Mouse (Mus musculus) kidney, postnatal 0 days (tissue): Measurements from ENCODE around the gene Pcyox1. TPM values are rescaled to one million over a fixed set of nuclear protein-coding genes. Genes with fewer than 3 reads are reported as not detected.

Source experiments
- ATAC-seq: fragments of 200-750 bp; cut with Nextera tagmentation; replicated peaks from 2 replicates; pipeline ENCODE4 v1.8.0; 2017; ENCODE audit warnings: low read depth, moderate number of reproducible peaks, moderate TSS enrichment, moderate library complexity; ENCODE audit not compliant: low FRiP score
- DNase-seq: peaks from one replicate; pipeline ENCODE4 v3.0.0-alpha.2; 2016; ENCODE audit warnings: low spot score
- H3K27ac ChIP-seq: fragments of 300-500 bp; sonication (generic); 2 replicates; pipeline ENCODE4 v1.5.1; 2014; ENCODE audit warnings: mild to moderate bottlenecking
- H3K27me3 ChIP-seq: fragments of 300-500 bp; sonication (generic); 2 replicates; pipeline ENCODE4 v1.6.1; 2014; ENCODE audit warnings: low read length, mixed read lengths; ENCODE audit not compliant: insufficient read depth
- H3K36me3 ChIP-seq: fragments of 300-500 bp; sonication (generic); 2 replicates; pipeline ENCODE4 v1.6.1; 2014; ENCODE audit warnings: low read length, mixed read lengths; ENCODE audit not compliant: insufficient read depth
- H3K4me1 ChIP-seq: fragments of 300-500 bp; sonication (generic); replicated peaks from 2 replicates; pipeline ENCODE4 v1.6.1; 2014; ENCODE audit warnings: antibody characterized with exemption, low read length, mixed read lengths; ENCODE audit not compliant: insufficient read depth
- H3K4me2 ChIP-seq: fragments of 300-500 bp; sonication (generic); 2 replicates; pipeline ENCODE4 v1.6.1; 2014; ENCODE audit warnings: mild to moderate bottlenecking, low read length, moderate library complexity, mixed read lengths
- H3K4me3 ChIP-seq: fragments of 300-500 bp; sonication (generic); replicated peaks from 2 replicates; pipeline ENCODE4 v1.5.1; 2014; ENCODE audit warnings: low read depth, low read length
- H3K9ac ChIP-seq: fragments of 300-500 bp; sonication (generic); 2 replicates; pipeline ENCODE4 v1.6.1; 2014; ENCODE audit warnings: low read depth, low read length
- H3K9me3 ChIP-seq: fragments of 300-500 bp; sonication (generic); replicated peaks from 2 replicates; pipeline ENCODE4 v1.6.1; 2016; ENCODE audit warnings: low read length, inconsistent platforms, mixed read lengths
- CTCF ChIP-seq: IDR thresholded peaks from 2 replicates; pipeline ENCODE4 v1.5.1; 2016; ENCODE audit warnings: antibody characterized with exemption, low read depth, mild to moderate bottlenecking, moderate library complexity
- WGBS: fragments of 180-500 bp; shearing (Covaris S2); extraction: QIAGEN DNeasy Blood & Tissue Kit; methylation state at CpG from one replicate; pipeline ENCODE4 v1.1.7; 2014; 5-methylcytosine and 5-hydroxymethylcytosine counted together
- polyA plus RNA-seq: library from polyadenylated mRNA; unstranded; fragments of >200 nt; fragmentation: Nextera tagmentation; extraction: Ambion mirVana; gene quantifications from 2 replicates; pipeline ENCODE4 v1.2.1, GENCODE M21; 2015

The Pcyox1 gene
- polyA plus RNA-seq, 1 experiment from 2014 or later = 110 TPM

- DNase-seq = peak; percentile 99
- H3K4me1 ChIP-seq = peaks cover 3% of the 10 kb centered on the region; the same call in 1 of the 2 replicates
- no peaks in the 10 kb centered on the region for H3K27me3 ChIP-seq
- peak within 1 kb of the TSS; percentile 53 for H3K4me3 ChIP-seq
- peak; percentile 95 for ATAC-seq
- no peaks in the 10 kb centered on the region for H3K9me3 ChIP-seq
- peak within 1 kb of the TSS; percentile 62 for H3K9ac ChIP-seq
- H3K36me3 ChIP-seq = 0 out of 2 replicates have a peak, but pooled peaks cover 3% of the 10 kb centered on the region
- peak within 1 kb of the TSS; percentile 79 for H3K27ac ChIP-seq
- TF ChIP-seq CTCF = peak; percentile 96
- under 1% methylated on average over 74 of the region's 76 CpGs for WGBS
- peak within 1 kb of the TSS; percentile 99 for H3K4me2 ChIP-seq
Observed at GRCm38 (mm10) chr6:86365371-86366124, 31.4 kb downstream of the Pcyox1 start, which contains the start of gene Fam136a. Fam136a (plus strand) TSS chr6:86365646.

GRCm38 (mm10) chr6:86364442-86365141 lies 32.4 kb downstream of the Pcyox1 start:
- Histone ChIP-seq H3K4me1 (no peaks in the 10 kb centered on the region), H3K4me3 (peak overlapping the region; percentile 53), H3K9me3 (no peaks in the 10 kb centered on the region), H3K27me3 (no peaks in the 10 kb centered on the region), H3K27ac (no peak overlapping the region), H3K4me2 (peak overlapping the region; percentile 99), H3K9ac (peak overlapping the region; percentile 62), H3K36me3 (0 out of 2 replicates have a peak, but pooled peaks cover 3% of the 10 kb centered on the region)
- ATAC-seq (no peak), DNase-seq (peak; percentile 95)
- TF ChIP-seq CTCF = peak; percentile 98
- under 1% methylated on average over 17 of the region's 17 CpGs for WGBS

GRCm38 (mm10) chr6:86361373-86361772 lies 35.6 kb downstream of the Pcyox1 start:
- H3K4me2 ChIP-seq = no peak overlapping the region
- TF ChIP-seq CTCF = peak; percentile 18; the same call in 1 of the 2 replicates
- DNase-seq = no peak
- H3K9me3 ChIP-seq = no peaks in the 10 kb centered on the region
- H3K9ac ChIP-seq = no peak overlapping the region
- no peak for ATAC-seq
- H3K27me3 ChIP-seq = no peaks in the 10 kb centered on the region
- H3K27ac ChIP-seq = no peak overlapping the region
- WGBS = 87% methylated on average over 7 of the region's 7 CpGs
- no peak overlapping the region for H3K4me3 ChIP-seq
- no peaks in the 10 kb centered on the region for H3K4me1 ChIP-seq
- H3K36me3 ChIP-seq = no peaks in the 10 kb centered on the region

GRCm38 (mm10) chr6:86360691-86361090 lies 36.3 kb downstream of the Pcyox1 start:
- Histone ChIP-seq H3K4me1 (no peaks in the 10 kb centered on the region), H3K36me3 (no peaks in the 10 kb centered on the region), H3K4me2 (no peak overlapping the region), H3K4me3 (no peak overlapping the region), H3K27ac (no peak overlapping the region), H3K27me3 (no peaks in the 10 kb centered on the region), H3K9ac (no peak overlapping the region), H3K9me3 (no peaks in the 10 kb centered on the region)
- DNase-seq (no peak), ATAC-seq (no peak)
- WGBS = 46% methylated on average over 7 of the region's 7 CpGs
- TF ChIP-seq CTCF = no peak

- H3K27ac ChIP-seq = no peak overlapping the region
- H3K36me3 ChIP-seq = no peaks in the 10 kb centered on the region
- no peak overlapping the region for H3K9ac ChIP-seq
- WGBS = 52% methylated on average over 9 of the region's 9 CpGs
- no peaks in the 10 kb centered on the region for H3K4me1 ChIP-seq
- H3K27me3 ChIP-seq = no peaks in the 10 kb centered on the region
- H3K9me3 ChIP-seq = no peaks in the 10 kb centered on the region
- no peak for TF ChIP-seq CTCF
- no peak overlapping the region for H3K4me2 ChIP-seq
- no peak overlapping the region for H3K4me3 ChIP-seq
- ATAC-seq = no peak
- no peak for DNase-seq
Observed at GRCm38 (mm10) chr6:86356956-86357355, 40.0 kb downstream of the Pcyox1 start.

GRCm38 (mm10) chr6:86354948-86355347 lies 42.0 kb downstream of the Pcyox1 start:
- Histone ChIP-seq H3K4me2 (no peak overlapping the region), H3K9ac (no peak overlapping the region), H3K4me3 (no peak overlapping the region), H3K36me3 (no peaks in the 10 kb centered on the region), H3K9me3 (no peaks in the 10 kb centered on the region), H3K27ac (no peak overlapping the region), H3K4me1 (no peaks in the 10 kb centered on the region), H3K27me3 (no peaks in the 10 kb centered on the region)
- DNase-seq (no peak), ATAC-seq (no peak)
- WGBS = 82% methylated on average over 3 of the region's 3 CpGs
- TF ChIP-seq CTCF = peak; percentile 15; the same call in 1 of the 2 replicates
